Mouse (Mus musculus) C2C12 (cell line): ENCODE data around the gene Primpol.

Experiments used
- CEBPB ChIP-seq: IDR thresholded peaks from one replicate; pipeline ENCODE4 v1.6.1; 2011; ENCODE audit warnings: low read depth, mild to moderate bottlenecking, control low read depth, moderate library complexity
- CTCF ChIP-seq: IDR thresholded peaks from one replicate; pipeline ENCODE4 v1.5.1; 2011; ENCODE audit not compliant: control insufficient read depth, insufficient read depth, insufficient read length
- MAX ChIP-seq: IDR thresholded peaks from one replicate; pipeline ENCODE4 v1.6.1; 2011; ENCODE audit warnings: mild to moderate bottlenecking, control low read depth
- USF1 ChIP-seq: IDR thresholded peaks from one replicate; pipeline ENCODE4 v1.6.1; 2011; ENCODE audit warnings: low read depth, mild to moderate bottlenecking, control low read depth, moderate library complexity

- no peak for TF ChIP-seq CTCF
- TF ChIP-seq CEBPB: no peak
- no peak for TF ChIP-seq USF1
- TF ChIP-seq MAX: no peak
Measured at GRCm38 (mm10) chr8:46618639-46619320, 1.8 kb upstream of the Primpol start.
